Mouse (Mus musculus) kidney, embryonic 14.5 days (tissue): ENCODE results near the gene Gm14399. TPM values are rescaled to one million over a fixed set of nuclear protein-coding genes. Genes with fewer than 3 reads are reported as not detected.
"Not testable (repeated sequence)": the region's sequence is repeated elsewhere in the genome, so short reads cannot be mapped to it uniquely, and the experiment has no call there.

Experiments used
- ATAC-seq: fragments of 200-750 bp; cut with Nextera tagmentation; 2 replicates; pipeline ENCODE4 v1.8.0; 2017; ENCODE audit warnings: moderate number of reproducible peaks, mild to moderate bottlenecking, moderate TSS enrichment, moderate library complexity; ENCODE audit not compliant: low FRiP score, low TSS enrichment
- H3K27ac ChIP-seq: fragments of 300-500 bp; sonication (generic); 2 replicates; pipeline ENCODE4 v1.5.1; 2014; ENCODE audit warnings: low read depth, mild to moderate bottlenecking, low read length, moderate library complexity, mixed read lengths
- H3K27me3 ChIP-seq: fragments of 300-500 bp; sonication (generic); 2 replicates; pipeline ENCODE4 v1.6.1; 2014; ENCODE audit warnings: mild to moderate bottlenecking, low read length; ENCODE audit not compliant: control insufficient read depth, insufficient read depth
- H3K36me3 ChIP-seq: fragments of 300-500 bp; sonication (generic); 2 replicates; pipeline ENCODE4 v1.6.1; 2014; ENCODE audit warnings: low read length, mixed read lengths; ENCODE audit not compliant: control insufficient read depth, insufficient read depth
- H3K4me1 ChIP-seq: fragments of 300-500 bp; sonication (generic); 2 replicates; pipeline ENCODE4 v1.6.1; 2014; ENCODE audit warnings: low read length, mixed read lengths; ENCODE audit not compliant: control insufficient read depth, insufficient read depth
- H3K4me2 ChIP-seq: fragments of 300-500 bp; sonication (generic); replicated peaks from 2 replicates; pipeline ENCODE4 v1.6.1; 2014; ENCODE audit warnings: low read depth, mild to moderate bottlenecking, low read length
- H3K4me3 ChIP-seq: fragments of 300-500 bp; sonication (generic); 2 replicates; pipeline ENCODE4 v1.5.1; 2014; ENCODE audit warnings: mild to moderate bottlenecking, low read length
- H3K9ac ChIP-seq: fragments of 300-500 bp; sonication (generic); 2 replicates; pipeline ENCODE4 v1.6.1; 2014; ENCODE audit warnings: low read depth, mild to moderate bottlenecking, low read length, moderate library complexity
- H3K9me3 ChIP-seq: fragments of 300-500 bp; sonication (generic); 2 replicates; pipeline ENCODE4 v1.6.1; 2016; ENCODE audit warnings: low read length; ENCODE audit not compliant: control insufficient read depth
- WGBS: fragments of 180-500 bp; shearing (Covaris S2); extraction: QIAGEN DNeasy Blood & Tissue Kit; methylation state at CpG from one replicate; pipeline ENCODE4 v1.1.7; 2014; 5-methylcytosine and 5-hydroxymethylcytosine counted together
- polyA plus RNA-seq: library from polyadenylated mRNA; unstranded; fragments of >200 nt; fragmentation: Nextera tagmentation; extraction: Ambion mirVana; gene quantifications from 2 replicates; pipeline ENCODE4 v1.2.1, GENCODE M21; 2014

Gm14399 gene
- 5.7 and 7.5 TPM in 2 replicates for polyA plus RNA-seq

DNA sequence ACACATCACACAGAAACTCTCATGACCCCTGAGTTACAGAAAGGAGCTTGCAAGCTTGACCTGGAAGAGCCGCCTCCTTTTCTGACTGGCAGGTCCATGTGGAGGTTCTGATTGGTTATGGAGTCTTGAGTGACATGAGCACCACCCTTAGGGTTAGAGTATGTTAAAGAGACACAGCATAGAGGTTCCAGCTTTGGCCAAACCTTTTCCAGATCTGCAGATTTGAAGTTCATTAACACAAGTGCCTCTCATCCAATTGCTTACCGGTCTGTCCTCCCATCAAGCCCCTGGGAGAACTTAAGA, at the start of gene Gm14399:
Gm14399 (minus strand) TSS at position 20 of the 303 bp plus-strand sequence.
- peak within 1 kb of the TSS; percentile 41 for H3K4me3 ChIP-seq
- H3K9ac ChIP-seq, H3K27me3 ChIP-seq, H3K9me3 ChIP-seq, ATAC-seq, H3K27ac ChIP-seq, H3K36me3 ChIP-seq, H3K4me1 ChIP-seq: not testable (repeated sequence)
- peak within 1 kb of the TSS; percentile 31 for H3K4me2 ChIP-seq
- 25% methylated on average over 1 of the region's 2 CpGs for WGBS

GRCm38 (mm10) chr2:175179008-175179407, 37.2 kb upstream of the Gm14399 start:
- not testable (repeated sequence) for H3K4me3 ChIP-seq, H3K27ac ChIP-seq, ATAC-seq, H3K27me3 ChIP-seq, H3K4me1 ChIP-seq, H3K36me3 ChIP-seq, H3K9me3 ChIP-seq, H3K9ac ChIP-seq, H3K4me2 ChIP-seq
- WGBS: 50% methylated on average over 1 of the region's 1 CpGs

- Histone ChIP-seq H3K27me3 (no peaks in the 10 kb centered on the region), H3K9me3 (no peaks in the 10 kb centered on the region), H3K9ac (no peak overlapping the region), H3K36me3 (no peaks in the 10 kb centered on the region), H3K4me3 (no peak overlapping the region), H3K4me2 (no peak overlapping the region), H3K27ac (no peak overlapping the region), H3K4me1 (no peaks in the 10 kb centered on the region)
- 88% methylated on average over 6 of the region's 6 CpGs for WGBS
- ATAC-seq: no peak
Measured at GRCm38 (mm10) chr2:175176312-175176711, 34.5 kb upstream of the Gm14399 start.

- not testable (repeated sequence) for H3K9ac ChIP-seq, H3K9me3 ChIP-seq, H3K4me3 ChIP-seq, H3K36me3 ChIP-seq, H3K4me2 ChIP-seq, ATAC-seq, H3K27me3 ChIP-seq, H3K4me1 ChIP-seq, H3K27ac ChIP-seq
- WGBS: 76% methylated on average over 12 of the region's 12 CpGs
Measured at GRCm38 (mm10) chr2:175175401-175176180, 33.8 kb upstream of the Gm14399 start, which contains the start of gene Gm14443. Gm14443 (minus strand) TSS chr2:175175871.

GRCm38 (mm10) chr2:175174058-175174457, 32.2 kb upstream of the Gm14399 start:
- 91% methylated on average over 2 of the region's 2 CpGs for WGBS
- H3K9me3 ChIP-seq, ATAC-seq, H3K4me2 ChIP-seq, H3K9ac ChIP-seq, H3K27me3 ChIP-seq, H3K36me3 ChIP-seq, H3K4me1 ChIP-seq, H3K4me3 ChIP-seq, H3K27ac ChIP-seq: not testable (repeated sequence)

GRCm38 (mm10) chr2:175172906-175173595, 31.2 kb upstream of the Gm14399 start:
- WGBS: 91% methylated on average over 3 of the region's 3 CpGs
- ATAC-seq, H3K9ac ChIP-seq: not testable (repeated sequence)

DNA sequence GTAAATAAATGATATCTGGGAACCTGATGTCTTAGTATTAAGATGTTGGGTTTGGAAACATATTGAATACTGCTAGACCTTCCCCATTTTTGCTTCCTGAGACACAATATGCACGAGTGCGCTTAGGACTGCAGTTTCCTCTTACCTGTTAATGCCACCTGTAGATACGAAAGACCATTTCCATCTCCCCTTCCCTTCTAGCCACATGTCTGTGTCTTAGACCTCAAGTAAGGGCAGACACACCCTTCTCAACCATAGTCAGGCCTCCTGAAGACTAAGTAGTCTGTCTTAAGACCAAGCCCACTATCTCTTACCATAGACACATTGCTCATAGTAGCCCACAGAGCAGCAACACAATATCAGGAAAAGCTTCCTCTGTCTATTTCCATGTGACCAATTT, 30.3 kb upstream of the Gm14399 start:
- no peak overlapping the region for H3K4me3 ChIP-seq
- H3K27me3 ChIP-seq: no peaks in the 10 kb centered on the region
- H3K27ac ChIP-seq: no peak overlapping the region
- WGBS: 85% methylated on average over 3 of the region's 3 CpGs
- no peak overlapping the region for H3K4me2 ChIP-seq
- H3K9ac ChIP-seq: no peak overlapping the region
- no peaks in the 10 kb centered on the region for H3K4me1 ChIP-seq
- ATAC-seq: no peak
- no peaks in the 10 kb centered on the region for H3K9me3 ChIP-seq
- H3K36me3 ChIP-seq: no peaks in the 10 kb centered on the region

More at GRCm38 (mm10) chr2:175172906-175173595, 31.2 kb upstream of the Gm14399 start:
- not testable (repeated sequence) for H3K27ac ChIP-seq, H3K4me1 ChIP-seq, H3K27me3 ChIP-seq, H3K4me2 ChIP-seq, H3K36me3 ChIP-seq, H3K9me3 ChIP-seq, H3K4me3 ChIP-seq

DNA sequence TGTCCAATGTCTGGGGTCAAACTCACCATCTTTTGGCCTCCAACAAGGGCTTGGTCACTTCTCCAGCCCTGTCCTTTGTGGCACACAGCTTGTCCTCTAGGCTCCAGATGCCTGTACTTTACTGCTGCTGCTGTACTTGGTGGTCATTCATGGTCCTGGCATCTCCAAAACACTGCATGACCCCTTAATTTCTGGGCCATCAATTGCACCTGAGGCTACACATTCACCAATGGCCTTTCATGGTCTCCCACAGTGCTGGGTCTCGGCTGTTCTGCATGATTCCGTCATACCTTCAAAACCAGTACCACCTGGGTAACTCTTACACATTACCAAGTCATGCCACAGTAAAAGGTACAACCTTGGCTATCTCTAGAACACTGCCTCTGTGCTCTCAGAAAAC, 25.1 kb upstream of the Gm14399 start:
- H3K4me3 ChIP-seq, ATAC-seq, H3K9ac ChIP-seq, H3K36me3 ChIP-seq, H3K4me2 ChIP-seq, H3K4me1 ChIP-seq, H3K27me3 ChIP-seq, H3K9me3 ChIP-seq, H3K27ac ChIP-seq: not testable (repeated sequence)
- 85% methylated on average over 2 of the region's 2 CpGs for WGBS

DNA sequence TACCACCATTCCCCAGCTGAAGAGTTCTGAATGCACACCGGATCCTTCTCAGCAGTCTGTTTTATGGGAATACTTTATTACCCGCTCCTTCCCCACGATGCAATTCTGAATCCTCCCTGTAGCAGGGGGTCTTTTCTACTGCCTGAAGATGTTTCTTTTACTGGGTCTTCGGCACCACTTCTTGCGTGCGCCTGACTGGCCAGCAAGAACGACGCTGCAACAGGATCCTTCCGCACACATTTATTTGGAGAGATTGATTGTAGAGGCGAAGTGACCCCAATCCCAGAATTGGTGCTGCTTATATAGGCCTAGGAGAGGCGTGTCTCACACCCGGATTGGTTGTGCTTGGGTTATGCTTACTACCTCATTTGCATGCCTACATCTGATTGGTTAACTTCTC, 23.3 kb upstream of the Gm14399 start:
- not testable (repeated sequence) for H3K4me2 ChIP-seq, H3K27ac ChIP-seq, ATAC-seq, H3K36me3 ChIP-seq, H3K4me3 ChIP-seq, H3K9me3 ChIP-seq, H3K4me1 ChIP-seq, H3K27me3 ChIP-seq, H3K9ac ChIP-seq
- 93% methylated on average over 12 of the region's 12 CpGs for WGBS
